Mouse (Mus musculus): ENCODE measurements at regions not wholly inside any gene's neighbourhood (a gene's known extent, or its start where the extent isn't known, plus 50 kb on each side); places are given as distances from the start of the nearest gene placed in this dataset.

- no peak for TF ChIP-seq CTCF (IDR thresholded peaks at IDR 0.05; ENCODE audit: low read depth, low read length)
- TF ChIP-seq POLR2A (IDR thresholded peaks at IDR 0.05; ENCODE audit: extremely low read depth, insufficient read depth, low read length) = no peak
- H3K36me3 ChIP-seq (ENCODE audit: control insufficient read depth, insufficient read depth, low read length) = no peaks in the 10 kb centered on the region
- no peak overlapping the region for H3K9ac ChIP-seq (ENCODE audit: low read depth, low read length)
- no peak for DNase-seq (ENCODE audit: extremely low read depth, low read depth, low spot score)
- no peaks in the 10 kb centered on the region; the same call in 1 of the 2 replicates for H3K27me3 ChIP-seq (ENCODE audit: control insufficient read depth, insufficient read depth, low read length)
- WGBS = 82% methylated on average over 1 of the region's 1 CpGs
- no peak overlapping the region for H3K4me3 ChIP-seq (ENCODE audit: insufficient read depth, low read depth, low read length)
- H3K4me1 ChIP-seq (ENCODE audit: control insufficient read depth, insufficient read depth, low read length) = no peaks in the 10 kb centered on the region
- no peak overlapping the region for H3K27ac ChIP-seq (replicated peaks; ENCODE audit: insufficient read depth, low read depth, low read length)
- H3K79me2 ChIP-seq (ENCODE audit: control insufficient read depth, insufficient read depth, low read length) = no peaks in the 10 kb centered on the region
Measured at GRCm38 (mm10) chr7:51775968-51776367, 85.8 kb upstream of the Gas2 start.

- Histone ChIP-seq H3K4me1 (ENCODE audit: control insufficient read depth, insufficient read depth, low read length) (no peaks in the 10 kb centered on the region), H3K4me3 (ENCODE audit: insufficient read depth, low read depth, low read length) (no peak overlapping the region), H3K27ac (replicated peaks; ENCODE audit: insufficient read depth, low read depth, low read length) (no peak overlapping the region), H3K36me3 (ENCODE audit: control insufficient read depth, insufficient read depth, low read length) (no peaks in the 10 kb centered on the region), H3K27me3 (ENCODE audit: control insufficient read depth, insufficient read depth, low read length) (no peaks in the 10 kb centered on the region), H3K9ac (ENCODE audit: low read depth, low read length) (no peak overlapping the region), H3K79me2 (ENCODE audit: control insufficient read depth, insufficient read depth, low read length) (no peaks in the 10 kb centered on the region)
- WGBS = 70% methylated on average over 4 of the region's 4 CpGs
- TF ChIP-seq CTCF (IDR thresholded peaks at IDR 0.05; ENCODE audit: low read depth, low read length) = no peak
- TF ChIP-seq POLR2A (IDR thresholded peaks at IDR 0.05; ENCODE audit: extremely low read depth, insufficient read depth, low read length) = no peak
- no peak for DNase-seq (ENCODE audit: extremely low read depth, low read depth, low spot score)
Measured at GRCm38 (mm10) chr7:51783070-51783776, 78.6 kb upstream of the Gas2 start.

GRCm38 (mm10) chr7:51783923-51784686 lies 77.7 kb upstream of the Gas2 start:
- no peaks in the 10 kb centered on the region for H3K27me3 ChIP-seq (ENCODE audit: control insufficient read depth, insufficient read depth, low read length)
- no peak overlapping the region for H3K27ac ChIP-seq (replicated peaks; ENCODE audit: insufficient read depth, low read depth, low read length)
- no peak overlapping the region for H3K4me3 ChIP-seq (ENCODE audit: insufficient read depth, low read depth, low read length)
- H3K9ac ChIP-seq (ENCODE audit: low read depth, low read length) = no peak overlapping the region
- H3K79me2 ChIP-seq (ENCODE audit: control insufficient read depth, insufficient read depth, low read length) = no peaks in the 10 kb centered on the region
- 82% methylated on average over 14 of the region's 14 CpGs for WGBS
- TF ChIP-seq CTCF (IDR thresholded peaks at IDR 0.05; ENCODE audit: low read depth, low read length) = no peak
- TF ChIP-seq POLR2A (IDR thresholded peaks at IDR 0.05; ENCODE audit: extremely low read depth, insufficient read depth, low read length) = no peak
- DNase-seq (ENCODE audit: extremely low read depth, low read depth, low spot score) = no peak
- H3K4me1 ChIP-seq (ENCODE audit: control insufficient read depth, insufficient read depth, low read length) = no peaks in the 10 kb centered on the region
- no peaks in the 10 kb centered on the region for H3K36me3 ChIP-seq (ENCODE audit: control insufficient read depth, insufficient read depth, low read length)

GRCm38 (mm10) chr7:51790690-51791560 lies 70.9 kb upstream of the Gas2 start:
- Histone ChIP-seq H3K27me3 (ENCODE audit: control insufficient read depth, insufficient read depth, low read length) (no peaks in the 10 kb centered on the region), H3K27ac (replicated peaks; ENCODE audit: insufficient read depth, low read depth, low read length) (no peak overlapping the region), H3K79me2 (ENCODE audit: control insufficient read depth, insufficient read depth, low read length) (no peaks in the 10 kb centered on the region), H3K36me3 (ENCODE audit: control insufficient read depth, insufficient read depth, low read length) (no peaks in the 10 kb centered on the region), H3K9ac (ENCODE audit: low read depth, low read length) (no peak overlapping the region), H3K4me3 (ENCODE audit: insufficient read depth, low read depth, low read length) (no peak overlapping the region), H3K4me1 (ENCODE audit: control insufficient read depth, insufficient read depth, low read length) (no peaks in the 10 kb centered on the region)
- DNase-seq (ENCODE audit: extremely low read depth, low read depth, low spot score) = no peak
- TF ChIP-seq CTCF (IDR thresholded peaks at IDR 0.05; ENCODE audit: low read depth, low read length) (no peak), POLR2A (IDR thresholded peaks at IDR 0.05; ENCODE audit: extremely low read depth, insufficient read depth, low read length) (no peak)
- 79% methylated on average over 17 of the region's 17 CpGs for WGBS

GRCm38 (mm10) chr7:51791561-51791863 lies 70.3 kb upstream of the Gas2 start:
- WGBS = 86% methylated on average over 3 of the region's 3 CpGs
- Histone ChIP-seq H3K36me3 (ENCODE audit: control insufficient read depth, insufficient read depth, low read length) (no peaks in the 10 kb centered on the region), H3K9ac (ENCODE audit: low read depth, low read length) (no peak overlapping the region), H3K79me2 (ENCODE audit: control insufficient read depth, insufficient read depth, low read length) (no peaks in the 10 kb centered on the region), H3K27ac (replicated peaks; ENCODE audit: insufficient read depth, low read depth, low read length) (no peak overlapping the region), H3K4me1 (ENCODE audit: control insufficient read depth, insufficient read depth, low read length) (no peaks in the 10 kb centered on the region), H3K4me3 (ENCODE audit: insufficient read depth, low read depth, low read length) (no peak overlapping the region), H3K27me3 (ENCODE audit: control insufficient read depth, insufficient read depth, low read length) (no peaks in the 10 kb centered on the region)
- no peak for TF ChIP-seq POLR2A (IDR thresholded peaks at IDR 0.05; ENCODE audit: extremely low read depth, insufficient read depth, low read length)
- no peak for TF ChIP-seq CTCF (IDR thresholded peaks at IDR 0.05; ENCODE audit: low read depth, low read length)
- no peak for DNase-seq (ENCODE audit: extremely low read depth, low read depth, low spot score)

All from liver, adult 2 months (tissue).